Mouse (Mus musculus) embryonic facial prominence, embryonic 11.5 days (tissue): ENCODE results near the gene Mtmr6. TPM values are rescaled to one million over a fixed set of nuclear protein-coding genes. Genes with fewer than 3 reads are reported as not detected.

Experiments used
- ATAC-seq: fragments of 200-750 bp; cut with Nextera tagmentation; replicated peaks from 2 replicates; pipeline ENCODE4 v1.8.0; 2017; ENCODE audit warnings: low read depth; ENCODE audit not compliant: insufficient number of reproducible peaks, low FRiP score, low TSS enrichment
- DNase-seq: peaks from one replicate; pipeline ENCODE4 v3.0.0-alpha.2; 2015; ENCODE audit warnings: low spot score
- H3K27ac ChIP-seq: fragments of 300-500 bp; sonication (generic); replicated peaks from 2 replicates; pipeline ENCODE4 v1.5.1; 2014; ENCODE audit warnings: mild to moderate bottlenecking, low read depth, low read length, control low read depth
- H3K27me3 ChIP-seq: fragments of 300-500 bp; sonication (generic); 2 replicates; pipeline ENCODE4 v1.6.1; 2014; ENCODE audit warnings: mild to moderate bottlenecking, low read length, moderate library complexity, mixed read lengths; ENCODE audit not compliant: control insufficient read depth, insufficient read depth
- H3K36me3 ChIP-seq: fragments of 300-500 bp; sonication (generic); replicated peaks from 2 replicates; pipeline ENCODE4 v1.6.1; 2014; ENCODE audit warnings: low read depth, mild to moderate bottlenecking, low read length, moderate library complexity, mixed read lengths; ENCODE audit not compliant: control insufficient read depth, insufficient read depth
- H3K4me1 ChIP-seq: fragments of 300-500 bp; sonication (generic); 2 replicates; pipeline ENCODE4 v1.6.1; 2014; ENCODE audit warnings: low read length, mixed read lengths; ENCODE audit not compliant: control insufficient read depth, insufficient read depth
- H3K4me2 ChIP-seq: fragments of 300-500 bp; sonication (generic); 2 replicates; pipeline ENCODE4 v1.6.1; 2014; ENCODE audit warnings: low read depth, mild to moderate bottlenecking, control low read depth, low read length, moderate library complexity
- H3K4me3 ChIP-seq: fragments of 300-500 bp; sonication (generic); 2 replicates; pipeline ENCODE4 v1.5.1; 2014; ENCODE audit warnings: low read depth, low read length, control low read depth
- H3K9ac ChIP-seq: fragments of 300-500 bp; sonication (generic); replicated peaks from 2 replicates; pipeline ENCODE4 v1.6.1; 2014; ENCODE audit warnings: mild to moderate bottlenecking, control low read depth, low read length
- H3K9me3 ChIP-seq: fragments of 300-500 bp; sonication (generic); replicated peaks from 2 replicates; pipeline ENCODE4 v1.6.1; 2016; ENCODE audit warnings: mild to moderate bottlenecking, low read length, inconsistent platforms, mixed read lengths; ENCODE audit not compliant: control insufficient read depth
- WGBS: fragments of 180-500 bp; shearing (Covaris S2); extraction: QIAGEN DNeasy Blood & Tissue Kit; methylation state at CpG from one replicate; pipeline ENCODE4 v1.1.7; 2014; 5-methylcytosine and 5-hydroxymethylcytosine counted together
- polyA plus RNA-seq: library from polyadenylated mRNA; unstranded; fragments of >200 nt; fragmentation: Nextera tagmentation; extraction: Ambion mirVana; gene quantifications from 2 replicates; pipeline ENCODE4 v1.2.1, GENCODE M21; 2014

Mtmr6 gene
- polyA plus RNA-seq, 1 experiment from 2014 or later: 39.5 TPM

GRCm38 (mm10) chr14:60252004-60253000 is 12.7 kb upstream of the Mtmr6 start:
- peak overlapping the region; percentile 93 for H3K4me3 ChIP-seq
- no peaks in the 10 kb centered on the region for H3K4me1 ChIP-seq
- WGBS: 21% methylated on average over 15 of the region's 15 CpGs
- peak overlapping the region; percentile 94 for H3K9ac ChIP-seq
- no peak for DNase-seq
- no peaks in the 10 kb centered on the region for H3K9me3 ChIP-seq
- H3K4me2 ChIP-seq: peak overlapping the region; percentile 85
- no peak for ATAC-seq
- H3K27me3 ChIP-seq: no peaks in the 10 kb centered on the region
- no peaks in the 10 kb centered on the region for H3K36me3 ChIP-seq
- H3K27ac ChIP-seq: peak overlapping the region; percentile 73; the same call in 1 of the 2 replicates

- Histone ChIP-seq H3K4me2 (no peak overlapping the region), H3K4me1 (no peaks in the 10 kb centered on the region), H3K9me3 (no peaks in the 10 kb centered on the region), H3K36me3 (no peaks in the 10 kb centered on the region), H3K9ac (no peak overlapping the region), H3K27ac (no peak overlapping the region), H3K4me3 (no peak overlapping the region), H3K27me3 (no peaks in the 10 kb centered on the region)
- ATAC-seq (no peak), DNase-seq (no peak)
- WGBS: 91% methylated on average over 3 of the region's 3 CpGs
These were observed 11.6 kb upstream of the Mtmr6 start for GRCm38 (mm10) chr14:60253466-60253865.

- Histone ChIP-seq H3K4me1 (no peaks in the 10 kb centered on the region), H3K9me3 (no peaks in the 10 kb centered on the region), H3K27ac (no peak overlapping the region), H3K9ac (no peak overlapping the region), H3K4me2 (no peak overlapping the region), H3K4me3 (no peak overlapping the region), H3K27me3 (no peaks in the 10 kb centered on the region), H3K36me3 (no peaks in the 10 kb centered on the region)
- ATAC-seq (no peak), DNase-seq (no peak)
These were observed 10.3 kb upstream of the Mtmr6 start for GRCm38 (mm10) chr14:60254774-60255173.

- Histone ChIP-seq H3K4me2 (no peak overlapping the region), H3K27ac (no peak overlapping the region), H3K27me3 (no peaks in the 10 kb centered on the region), H3K9me3 (no peaks in the 10 kb centered on the region), H3K36me3 (no peaks in the 10 kb centered on the region), H3K9ac (no peak overlapping the region), H3K4me3 (no peak overlapping the region), H3K4me1 (no peaks in the 10 kb centered on the region)
- DNase-seq (peak; percentile 41), ATAC-seq (no peak)
- WGBS: 25% methylated on average over 3 of the region's 3 CpGs
These were observed 8.7 kb upstream of the Mtmr6 start for GRCm38 (mm10) chr14:60256356-60256755.

GRCm38 (mm10) chr14:60257101-60257500 is 7.9 kb upstream of the Mtmr6 start:
- Histone ChIP-seq H3K4me1 (no peaks in the 10 kb centered on the region), H3K9ac (no peak overlapping the region), H3K4me3 (no peak overlapping the region), H3K9me3 (no peaks in the 10 kb centered on the region), H3K4me2 (no peak overlapping the region), H3K27me3 (no peaks in the 10 kb centered on the region), H3K36me3 (no peaks in the 10 kb centered on the region), H3K27ac (no peak overlapping the region)
- no peak for DNase-seq
- 80% methylated on average over 4 of the region's 4 CpGs for WGBS
- ATAC-seq: no peak

- Histone ChIP-seq H3K27ac (no peak overlapping the region), H3K36me3 (no peaks in the 10 kb centered on the region), H3K9ac (no peak overlapping the region), H3K27me3 (no peaks in the 10 kb centered on the region), H3K9me3 (no peaks in the 10 kb centered on the region), H3K4me2 (no peak overlapping the region), H3K4me3 (no peak overlapping the region), H3K4me1 (no peaks in the 10 kb centered on the region)
- ATAC-seq: no peak
- 78% methylated on average over 1 of the region's 1 CpGs for WGBS
- no peak for DNase-seq
These were observed 7.2 kb upstream of the Mtmr6 start for GRCm38 (mm10) chr14:60257851-60258250.

GRCm38 (mm10) chr14:60262316-60262715 is 2.7 kb upstream of the Mtmr6 start:
- H3K27me3 ChIP-seq: no peaks in the 10 kb centered on the region

GRCm38 (mm10) chr14:60269333-60269732 is 4.3 kb downstream of the Mtmr6 start:
- no peaks in the 10 kb centered on the region for H3K4me1 ChIP-seq
- H3K9me3 ChIP-seq: no peaks in the 10 kb centered on the region
- DNase-seq: no peak
- H3K27ac ChIP-seq: no peak overlapping the region
- no peak for ATAC-seq
- H3K27me3 ChIP-seq: no peaks in the 10 kb centered on the region
- no peak overlapping the region for H3K4me3 ChIP-seq
- no peaks in the 10 kb centered on the region for H3K36me3 ChIP-seq
- no peak overlapping the region for H3K9ac ChIP-seq
- WGBS: 89% methylated on average over 6 of the region's 6 CpGs
- no peak overlapping the region for H3K4me2 ChIP-seq

More at GRCm38 (mm10) chr14:60262316-60262715, 2.7 kb upstream of the Mtmr6 start:
- H3K4me1 ChIP-seq: no peaks in the 10 kb centered on the region
- no peak overlapping the region for H3K4me2 ChIP-seq
- no peak overlapping the region for H3K9ac ChIP-seq
- DNase-seq: no peak
- H3K27ac ChIP-seq: no peak overlapping the region
- no peak overlapping the region for H3K4me3 ChIP-seq
- WGBS: 82% methylated on average over 7 of the region's 7 CpGs
- no peaks in the 10 kb centered on the region for H3K36me3 ChIP-seq
- no peak for ATAC-seq
- H3K9me3 ChIP-seq: no peaks in the 10 kb centered on the region
